Mouse (Mus musculus): ENCODE measurements around the gene Daam1. TPM values are rescaled to one million over a fixed set of nuclear protein-coding genes. Genes with fewer than 3 reads are reported as not detected.
A peak's percentile ranks its signal among the peaks of the same experiment; 100 is the strongest.

The Daam1 gene
- polyA plus RNA-seq, 1 experiment from 2014 or later: 11.0 TPM

DNA sequence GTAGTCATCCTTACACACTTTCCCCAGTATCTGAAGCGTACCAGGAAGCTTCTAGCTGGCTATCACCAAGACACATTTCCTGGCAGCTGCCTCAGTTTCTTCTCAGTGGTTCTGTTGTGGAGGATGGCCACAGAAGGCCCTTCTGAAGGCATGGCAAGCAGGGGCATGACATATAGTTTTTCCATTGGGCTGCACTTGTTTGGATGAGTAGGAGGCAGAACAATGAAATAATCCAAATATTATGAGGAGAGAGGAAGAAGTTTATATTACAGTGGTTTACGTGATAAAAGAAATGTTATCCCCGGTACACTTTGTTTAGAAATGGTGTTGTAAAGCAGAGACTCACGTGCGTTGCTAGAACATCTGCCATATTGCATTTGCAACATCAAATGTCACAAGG, 19.3 kb downstream of the Daam1 start:
- no peak overlapping the region for H3K4me3 ChIP-seq (ENCODE audit: low read depth, low read length)
- TF ChIP-seq CTCF (IDR thresholded peaks at IDR 0.05) (no peak), EP300 (IDR thresholded peaks at IDR 0.05) (peak; percentile 96)
- 44% methylated on average over 5 of the region's 5 CpGs for WGBS
- H3K4me1 ChIP-seq (ENCODE audit: insufficient read depth, low read depth, low read length): peaks cover 21% of the 10 kb centered on the region; the same call in 1 of the 2 replicates
- peak; percentile 50 for DNase-seq (ENCODE audit: low spot score)
- ATAC-seq: peak; percentile 53
- H3K27ac ChIP-seq (ENCODE audit: low read length): no peak overlapping the region
- H3K36me3 ChIP-seq (ENCODE audit: insufficient read depth, low read length): no peaks in the 10 kb centered on the region
- no peak overlapping the region for H3K9ac ChIP-seq (replicated peaks; ENCODE audit: low read depth)
- H3K4me2 ChIP-seq (replicated peaks; ENCODE audit: low read depth, low read length): no peak overlapping the region
- H3K9me3 ChIP-seq (ENCODE audit: low read length): no peaks in the 10 kb centered on the region
- no peaks in the 10 kb centered on the region for H3K27me3 ChIP-seq (replicated peaks; ENCODE audit: insufficient read depth, low read length)

DNA sequence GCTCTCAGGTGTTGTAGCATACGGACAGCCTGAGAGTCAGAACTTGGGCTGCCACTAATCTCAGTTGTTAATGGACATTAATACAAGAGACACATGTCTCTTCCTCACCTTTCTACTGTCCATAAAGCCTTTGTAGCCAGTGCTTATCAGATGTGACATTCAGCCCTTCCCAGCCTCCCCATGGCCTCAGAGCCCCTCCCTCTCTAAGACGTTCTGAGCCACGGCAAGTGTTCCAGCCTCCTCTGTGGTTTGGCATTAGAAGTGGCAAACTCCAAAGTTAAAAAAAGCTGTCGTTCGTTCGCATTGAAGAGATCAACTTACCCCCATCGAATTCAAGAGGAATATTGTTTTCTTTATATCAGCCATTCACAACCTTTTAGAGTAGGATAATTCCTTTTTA, 21.8 kb downstream of the Daam1 start:
- H3K36me3 ChIP-seq (ENCODE audit: insufficient read depth, low read length): no peaks in the 10 kb centered on the region
- ATAC-seq: no peak
- H3K9me3 ChIP-seq (ENCODE audit: low read length): no peaks in the 10 kb centered on the region
- no peak for DNase-seq (ENCODE audit: low spot score)
- H3K27ac ChIP-seq (ENCODE audit: low read length): no peak overlapping the region
- no peak overlapping the region for H3K4me2 ChIP-seq (replicated peaks; ENCODE audit: low read depth, low read length)
- TF ChIP-seq CTCF (IDR thresholded peaks at IDR 0.05) (no peak), EP300 (IDR thresholded peaks at IDR 0.05) (no peak)
- peaks cover 35% of the 10 kb centered on the region; the same call in 1 of the 2 replicates for H3K4me1 ChIP-seq (ENCODE audit: insufficient read depth, low read depth, low read length)
- no peak overlapping the region for H3K4me3 ChIP-seq (ENCODE audit: low read depth, low read length)
- 44% methylated on average over 7 of the region's 7 CpGs for WGBS
- no peaks in the 10 kb centered on the region for H3K27me3 ChIP-seq (replicated peaks; ENCODE audit: insufficient read depth, low read length)
- H3K9ac ChIP-seq (replicated peaks; ENCODE audit: low read depth): no peak overlapping the region

DNA sequence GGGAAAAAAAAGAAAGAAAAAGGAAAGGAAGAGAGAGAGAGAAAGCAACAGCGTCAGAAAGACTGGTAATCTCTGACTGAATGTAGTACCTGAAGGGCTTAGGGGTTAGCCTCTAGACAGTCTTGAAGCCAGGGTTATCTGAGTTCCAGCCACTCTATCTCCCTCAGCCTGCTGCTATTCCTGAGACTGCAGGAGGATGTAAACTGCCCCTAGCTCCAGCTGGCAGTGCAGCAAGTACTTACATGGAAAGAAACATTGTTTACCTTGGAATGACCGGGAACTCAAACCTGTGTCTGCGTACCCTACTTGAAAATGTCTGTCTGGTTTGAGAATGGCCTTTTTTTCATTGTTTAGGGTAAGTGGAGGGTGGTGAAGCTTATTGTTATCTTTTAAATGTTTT, 22.8 kb downstream of the Daam1 start:
- no peak for TF ChIP-seq EP300 (IDR thresholded peaks at IDR 0.05)
- TF ChIP-seq CTCF (IDR thresholded peaks at IDR 0.05): peak; percentile 39
- H3K4me2 ChIP-seq (replicated peaks; ENCODE audit: low read depth, low read length): no peak overlapping the region
- H3K4me1 ChIP-seq (ENCODE audit: insufficient read depth, low read depth, low read length): peaks cover 38% of the 10 kb centered on the region; the same call in 1 of the 2 replicates
- WGBS: 27% methylated on average over 3 of the region's 3 CpGs
- peak overlapping the region; percentile 54; the same call in 1 of the 2 replicates for H3K27ac ChIP-seq (ENCODE audit: low read length)
- DNase-seq (ENCODE audit: low spot score) (no peak), ATAC-seq (peak; percentile 25; the same call in 1 of the 2 replicates)
- H3K9ac ChIP-seq (replicated peaks; ENCODE audit: low read depth): no peak overlapping the region
- no peaks in the 10 kb centered on the region for H3K27me3 ChIP-seq (replicated peaks; ENCODE audit: insufficient read depth, low read length)
- H3K9me3 ChIP-seq (ENCODE audit: low read length): no peaks in the 10 kb centered on the region
- no peak overlapping the region for H3K4me3 ChIP-seq (ENCODE audit: low read depth, low read length)
- no peaks in the 10 kb centered on the region for H3K36me3 ChIP-seq (ENCODE audit: insufficient read depth, low read length)

DNA sequence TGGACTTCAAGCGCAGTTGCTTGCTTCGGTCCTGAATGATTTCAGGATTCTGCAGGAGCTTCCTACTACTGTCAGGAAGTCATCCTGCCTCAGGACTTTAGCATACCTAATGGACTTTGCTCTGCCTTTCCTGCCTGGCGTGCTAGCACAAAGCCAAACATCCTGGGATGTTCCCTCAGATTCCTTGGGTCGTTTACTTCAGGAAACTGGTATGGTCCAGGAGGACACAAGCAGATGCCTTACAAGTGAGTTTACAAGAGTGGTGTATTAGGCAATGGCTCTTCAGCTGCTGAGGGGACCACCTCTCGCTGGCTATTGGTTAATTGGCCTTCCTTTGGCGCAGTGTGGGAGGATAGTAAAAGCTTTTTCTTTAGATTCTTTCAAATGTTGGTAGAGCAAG, 23.3 kb downstream of the Daam1 start:
- TF ChIP-seq EP300 (IDR thresholded peaks at IDR 0.05) (peak; percentile 46; the same call in 1 of the 2 replicates), CTCF (IDR thresholded peaks at IDR 0.05) (no peak)
- ATAC-seq: peak; percentile 57
- WGBS: 54% methylated on average over 6 of the region's 6 CpGs

DNA sequence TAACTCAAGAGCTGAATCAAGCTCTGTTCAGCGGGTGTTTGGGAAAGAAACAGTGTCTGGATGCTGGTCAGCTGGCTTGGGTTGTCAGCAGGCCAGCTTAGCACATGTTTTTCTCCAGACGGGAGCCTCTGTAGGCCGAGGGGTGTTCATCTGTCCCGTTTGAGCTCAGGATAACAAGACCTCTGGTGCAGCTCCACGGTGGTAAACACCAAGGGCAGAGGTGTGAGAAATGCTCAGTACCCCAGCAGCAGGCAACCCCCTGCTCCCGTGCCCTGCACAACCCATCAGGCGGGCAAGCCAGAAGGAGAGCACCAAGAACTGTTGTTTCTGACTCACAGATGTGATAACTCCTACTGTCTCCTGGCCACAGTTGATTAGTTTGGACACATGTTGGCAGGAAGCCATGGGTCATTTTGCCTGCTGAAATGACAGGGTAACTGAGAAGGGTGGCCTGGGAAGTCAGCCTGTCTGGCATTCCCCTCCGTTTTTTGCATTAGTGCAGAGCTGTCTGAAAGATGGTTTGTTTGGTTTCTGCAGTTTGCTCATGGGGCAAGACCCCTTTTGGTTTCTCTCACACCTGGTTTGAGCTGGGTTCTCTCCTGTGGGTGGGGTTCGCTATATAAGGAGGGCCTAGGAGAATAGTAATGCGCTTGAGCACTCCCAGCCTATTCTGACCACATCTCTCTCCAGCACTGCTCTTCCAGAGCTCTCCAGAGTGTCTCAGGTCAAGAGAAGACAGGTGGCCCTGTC, 25.0 kb downstream of the Daam1 start:
- Histone ChIP-seq H3K4me3 (ENCODE audit: low read depth, low read length) (no peak overlapping the region), H3K9ac (replicated peaks; ENCODE audit: low read depth) (no peak overlapping the region), H3K4me1 (ENCODE audit: insufficient read depth, low read depth, low read length) (peaks cover 33% of the 10 kb centered on the region; the same call in 1 of the 2 replicates), H3K27me3 (replicated peaks; ENCODE audit: insufficient read depth, low read length) (no peaks in the 10 kb centered on the region), H3K4me2 (replicated peaks; ENCODE audit: low read depth, low read length) (peak overlapping the region; percentile 3; the same call in 1 of the 2 replicates), H3K9me3 (ENCODE audit: low read length) (no peaks in the 10 kb centered on the region), H3K36me3 (ENCODE audit: insufficient read depth, low read length) (no peaks in the 10 kb centered on the region), H3K27ac (ENCODE audit: low read length) (no peak overlapping the region)
- WGBS: 32% methylated on average over 10 of the region's 10 CpGs
- peak; percentile 78 for ATAC-seq
- DNase-seq (ENCODE audit: low spot score): peak; percentile 88
- peak; percentile 57; the same call in 1 of the 2 replicates for TF ChIP-seq EP300 (IDR thresholded peaks at IDR 0.05)
- no peak for TF ChIP-seq CTCF (IDR thresholded peaks at IDR 0.05)

More for the DNA sequence above, 23.3 kb downstream of the Daam1 start:
- Histone ChIP-seq H3K9ac (replicated peaks; ENCODE audit: low read depth) (no peak overlapping the region), H3K9me3 (ENCODE audit: low read length) (no peaks in the 10 kb centered on the region), H3K36me3 (ENCODE audit: insufficient read depth, low read length) (no peaks in the 10 kb centered on the region), H3K27me3 (replicated peaks; ENCODE audit: insufficient read depth, low read length) (no peaks in the 10 kb centered on the region), H3K4me2 (replicated peaks; ENCODE audit: low read depth, low read length) (0 out of 2 replicates have a peak overlapping the region, but pooled peaks have one; percentile 20), H3K4me1 (ENCODE audit: insufficient read depth, low read depth, low read length) (peaks cover 33% of the 10 kb centered on the region; the same call in 1 of the 2 replicates), H3K4me3 (ENCODE audit: low read depth, low read length) (no peak overlapping the region), H3K27ac (ENCODE audit: low read length) (peak overlapping the region; percentile 64; the same call in 1 of the 2 replicates)
- DNase-seq (ENCODE audit: low spot score): peak; percentile 59

DNA sequence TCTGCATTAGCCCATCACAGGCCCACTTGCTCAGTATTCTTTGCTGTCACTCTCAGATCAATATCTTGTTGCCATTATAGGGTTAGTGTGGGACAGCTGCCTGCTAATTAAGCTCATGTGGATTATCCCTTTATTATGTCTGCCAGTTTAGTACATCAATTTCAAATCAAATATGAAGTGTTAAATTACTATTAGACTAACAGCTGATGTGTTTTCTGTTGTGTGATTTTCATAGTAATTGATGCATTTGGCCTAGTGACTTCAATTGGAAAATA, 25.5 kb downstream of the Daam1 start:
- no peak for DNase-seq (ENCODE audit: low spot score)
- H3K4me2 ChIP-seq (replicated peaks; ENCODE audit: low read depth, low read length): no peak overlapping the region
- no peak overlapping the region for H3K27ac ChIP-seq (ENCODE audit: low read length)
- no peaks in the 10 kb centered on the region for H3K9me3 ChIP-seq (ENCODE audit: low read length)
- no peak for TF ChIP-seq EP300 (IDR thresholded peaks at IDR 0.05)
- no peaks in the 10 kb centered on the region for H3K27me3 ChIP-seq (replicated peaks; ENCODE audit: insufficient read depth, low read length)
- no peak overlapping the region for H3K4me3 ChIP-seq (ENCODE audit: low read depth, low read length)
- H3K9ac ChIP-seq (replicated peaks; ENCODE audit: low read depth): no peak overlapping the region
- ATAC-seq: no peak
- H3K36me3 ChIP-seq (ENCODE audit: insufficient read depth, low read length): no peaks in the 10 kb centered on the region
- H3K4me1 ChIP-seq (ENCODE audit: insufficient read depth, low read depth, low read length): peaks cover 33% of the 10 kb centered on the region; the same call in 1 of the 2 replicates

All from lung, postnatal 0 days (tissue).